Mouse (Mus musculus): ENCODE results near the gene Zdhhc3. TPM values are rescaled to one million over a fixed set of nuclear protein-coding genes. Genes with fewer than 3 reads are reported as not detected.

The Zdhhc3 gene
- polyA plus RNA-seq, 1 experiment from 2014 or later, result 76.9 TPM

DNA sequence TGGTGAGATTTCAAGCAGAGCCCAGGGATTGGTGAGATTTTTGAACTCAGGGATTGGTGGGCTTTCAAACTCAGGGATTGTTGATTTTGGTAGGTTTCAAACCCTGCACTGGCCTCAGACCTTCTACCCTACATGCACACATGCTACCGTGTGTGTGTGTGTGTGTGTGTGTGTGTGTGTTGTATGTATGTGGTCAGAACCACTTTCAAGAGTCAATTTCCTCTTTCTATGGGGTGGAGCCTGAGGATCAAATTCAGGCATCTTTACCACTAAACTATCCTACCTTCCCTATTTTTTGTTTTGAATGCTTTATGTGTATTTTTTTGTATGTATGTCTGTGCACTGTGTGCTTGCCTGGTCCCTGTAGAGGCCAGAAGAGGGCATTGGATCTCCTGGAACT is 65.3 kb downstream of the Zdhhc3 start:
- no peak for ATAC-seq
- Histone ChIP-seq H3K4me1 (ENCODE audit: control insufficient read depth, insufficient read depth, low read length) (no peaks in the 10 kb centered on the region), H3K9me3 (ENCODE audit: control insufficient read depth, low read length) (no peaks in the 10 kb centered on the region), H3K27ac (ENCODE audit: low read length) (no peak overlapping the region), H3K27me3 (replicated peaks; ENCODE audit: control insufficient read depth, insufficient read depth, low read length) (no peaks in the 10 kb centered on the region), H3K4me2 (ENCODE audit: low read depth, low read length) (no peak overlapping the region), H3K9ac (ENCODE audit: low read depth, low read length) (no peak overlapping the region), H3K4me3 (ENCODE audit: low read length) (no peak overlapping the region), H3K36me3 (ENCODE audit: control insufficient read depth, insufficient read depth, low read length) (no peaks in the 10 kb centered on the region)
- WGBS, result 73% methylated on average over 1 of the region's 1 CpGs

DNA sequence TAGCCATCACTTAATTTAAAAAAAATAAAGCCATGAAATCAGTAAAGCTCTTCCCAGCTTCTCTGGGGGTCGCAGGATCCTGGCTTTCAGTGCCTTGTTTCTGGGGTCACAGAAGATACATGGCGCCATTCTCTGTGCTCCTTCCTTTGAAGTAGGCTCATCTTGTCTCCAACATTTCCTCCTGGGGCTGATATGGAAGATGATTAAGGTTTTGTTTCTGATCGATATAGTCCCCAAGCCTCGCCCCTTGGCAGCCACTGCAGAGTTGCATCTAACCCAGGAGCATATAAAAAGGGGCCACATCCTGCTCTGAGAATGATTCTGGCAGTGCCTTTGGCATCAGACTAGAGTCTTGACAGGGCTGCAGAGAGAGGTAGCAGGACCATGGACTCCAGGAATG is 78.6 kb downstream of the Zdhhc3 start, which contains the start of gene Tgm4:
Gene Tgm4, plus strand, starts transcription at position 301 of the 400 bp plus-strand sequence.
- ATAC-seq, result no peak
- Histone ChIP-seq H3K4me2 (ENCODE audit: low read depth, low read length) (no peak within 1 kb of the TSS), H3K4me1 (ENCODE audit: control insufficient read depth, insufficient read depth, low read length) (no peaks in the 10 kb centered on the region), H3K9ac (ENCODE audit: low read depth, low read length) (no peak within 1 kb of the TSS), H3K36me3 (ENCODE audit: control insufficient read depth, insufficient read depth, low read length) (no peaks in the 10 kb centered on the region), H3K9me3 (ENCODE audit: control insufficient read depth, low read length) (no peaks in the 10 kb centered on the region), H3K4me3 (ENCODE audit: low read length) (no peak within 1 kb of the TSS), H3K27ac (ENCODE audit: low read length) (no peak within 1 kb of the TSS), H3K27me3 (replicated peaks; ENCODE audit: control insufficient read depth, insufficient read depth, low read length) (no peaks in the 10 kb centered on the region)
- WGBS, result 89% methylated on average over 4 of the region's 4 CpGs

DNA sequence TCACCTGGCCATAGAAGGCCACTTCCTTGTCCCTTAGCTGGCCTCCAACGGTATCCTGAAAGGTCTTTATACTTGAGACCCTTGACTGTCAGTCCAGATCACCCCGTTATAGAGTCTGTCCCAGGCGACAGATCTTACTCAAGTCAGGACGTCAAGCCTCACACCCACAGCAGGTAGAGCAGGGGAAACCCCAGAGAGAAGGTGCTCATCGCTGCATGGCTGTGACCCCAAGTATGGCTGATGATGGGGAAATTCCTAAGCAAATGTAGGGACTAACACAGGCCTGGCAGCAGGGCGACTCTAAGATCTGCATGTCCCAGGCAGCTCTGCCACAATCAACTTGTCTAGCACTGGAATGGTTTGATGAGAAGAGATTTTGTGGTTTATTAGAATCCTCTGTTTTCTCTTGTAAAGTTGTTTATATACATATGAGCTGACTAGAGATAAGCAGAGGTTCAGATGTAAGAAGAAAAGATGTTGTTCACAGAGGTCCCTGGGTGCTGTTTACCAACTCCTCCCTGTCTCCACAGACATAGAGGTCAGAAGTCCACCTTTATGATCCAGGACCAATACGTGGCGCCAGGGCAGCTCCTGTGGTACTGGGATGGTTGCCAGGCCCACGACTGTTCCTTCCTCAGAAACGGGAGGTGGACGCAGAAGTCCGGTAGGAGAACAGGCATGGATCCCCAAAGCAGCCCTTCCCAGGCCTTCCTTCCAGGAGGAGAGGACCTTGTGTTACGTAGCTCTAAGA is 81.3 kb downstream of the Zdhhc3 start:
- Histone ChIP-seq H3K36me3 (ENCODE audit: control insufficient read depth, insufficient read depth, low read length) (no peaks in the 10 kb centered on the region), H3K9me3 (ENCODE audit: control insufficient read depth, low read length) (no peaks in the 10 kb centered on the region), H3K27ac (ENCODE audit: low read length) (no peak overlapping the region), H3K4me2 (ENCODE audit: low read depth, low read length) (no peak overlapping the region), H3K4me1 (ENCODE audit: control insufficient read depth, insufficient read depth, low read length) (no peaks in the 10 kb centered on the region), H3K4me3 (ENCODE audit: low read length) (no peak overlapping the region), H3K9ac (ENCODE audit: low read depth, low read length) (no peak overlapping the region), H3K27me3 (replicated peaks; ENCODE audit: control insufficient read depth, insufficient read depth, low read length) (no peaks in the 10 kb centered on the region)
- ATAC-seq, result no peak; the same call in 1 of the 2 replicates
- WGBS, result 72% methylated on average over 13 of the region's 13 CpGs

DNA sequence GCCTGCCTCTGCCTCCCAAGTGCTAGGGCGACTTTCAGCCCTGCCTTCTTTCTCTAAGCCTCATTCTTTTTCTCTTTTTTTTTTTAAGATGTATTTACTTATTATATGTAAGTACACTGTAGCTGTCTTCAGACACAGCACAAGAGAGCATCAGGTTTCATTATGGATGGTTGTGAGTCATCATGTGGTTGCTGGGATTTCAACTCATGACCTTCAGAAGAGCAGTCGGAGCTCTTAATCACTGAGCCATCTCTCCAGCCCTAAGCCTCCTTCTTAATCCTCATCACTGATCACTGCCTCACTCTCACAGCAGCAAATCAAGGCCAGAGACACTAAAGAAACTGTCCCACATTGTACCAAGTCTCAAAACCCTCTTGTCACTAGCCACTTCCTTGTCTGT is 88.8 kb downstream of the Zdhhc3 start:
- no peak overlapping the region for H3K27ac ChIP-seq (ENCODE audit: low read length)
- H3K9me3 ChIP-seq (ENCODE audit: control insufficient read depth, low read length), result no peaks in the 10 kb centered on the region
- H3K4me1 ChIP-seq (ENCODE audit: control insufficient read depth, insufficient read depth, low read length), result peaks cover 13% of the 10 kb centered on the region
- no peak for ATAC-seq
- H3K4me3 ChIP-seq (ENCODE audit: low read length), result no peak overlapping the region
- H3K36me3 ChIP-seq (ENCODE audit: control insufficient read depth, insufficient read depth, low read length), result no peaks in the 10 kb centered on the region
- H3K9ac ChIP-seq (ENCODE audit: low read depth, low read length), result no peak overlapping the region
- no peak overlapping the region for H3K4me2 ChIP-seq (ENCODE audit: low read depth, low read length)
- H3K27me3 ChIP-seq (replicated peaks; ENCODE audit: control insufficient read depth, insufficient read depth, low read length), result no peaks in the 10 kb centered on the region
- WGBS, result 84% methylated on average over 2 of the region's 2 CpGs

DNA sequence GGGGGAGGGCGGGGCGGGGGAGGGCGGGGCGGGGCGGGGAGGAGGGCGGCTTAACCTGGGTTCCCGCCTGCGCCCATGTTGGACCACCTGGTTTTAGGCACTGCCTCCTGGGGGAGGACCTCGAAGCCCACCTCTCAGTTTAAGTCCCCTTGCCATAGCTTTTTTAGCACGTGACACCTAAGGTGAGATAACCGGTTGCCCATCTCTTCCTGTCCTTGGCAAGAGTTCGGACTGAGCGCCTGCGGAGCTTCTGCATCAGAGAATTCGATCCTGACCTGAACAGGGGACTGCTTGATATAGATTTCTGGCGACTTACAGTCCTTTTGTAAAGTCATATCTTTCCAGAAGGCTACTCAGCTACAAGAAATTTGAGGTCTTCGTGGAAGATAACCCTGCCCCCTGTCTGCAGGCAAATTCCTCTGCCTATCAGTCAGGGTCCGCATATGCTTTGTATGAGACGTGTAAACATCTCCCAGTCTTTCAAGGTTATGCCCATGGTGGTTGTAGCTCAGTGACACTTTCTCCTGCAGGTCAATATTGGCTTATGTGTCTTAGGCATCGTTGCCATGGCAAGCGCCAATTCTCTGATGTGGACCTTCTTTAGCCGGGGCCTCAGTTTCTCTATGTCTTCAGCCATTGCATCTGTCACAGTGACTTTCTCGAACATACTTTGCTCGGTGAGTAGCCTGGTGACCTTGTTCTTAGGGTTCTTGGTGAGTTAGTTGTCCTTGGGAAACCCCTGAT is 91.2 kb downstream of the Zdhhc3 start:
- Histone ChIP-seq H3K36me3 (ENCODE audit: control insufficient read depth, insufficient read depth, low read length) (no peaks in the 10 kb centered on the region), H3K27ac (ENCODE audit: low read length) (no peak overlapping the region), H3K9me3 (ENCODE audit: control insufficient read depth, low read length) (no peaks in the 10 kb centered on the region), H3K4me2 (ENCODE audit: low read depth, low read length) (peak overlapping the region; percentile 86), H3K27me3 (replicated peaks; ENCODE audit: control insufficient read depth, insufficient read depth, low read length) (no peaks in the 10 kb centered on the region), H3K4me1 (ENCODE audit: control insufficient read depth, insufficient read depth, low read length) (peaks cover 14% of the 10 kb centered on the region), H3K9ac (ENCODE audit: low read depth, low read length) (peak overlapping the region; percentile 83), H3K4me3 (ENCODE audit: low read length) (peak overlapping the region; percentile 79)
- 33% methylated on average over 18 of the region's 24 CpGs for WGBS
- ATAC-seq, result no peak

DNA sequence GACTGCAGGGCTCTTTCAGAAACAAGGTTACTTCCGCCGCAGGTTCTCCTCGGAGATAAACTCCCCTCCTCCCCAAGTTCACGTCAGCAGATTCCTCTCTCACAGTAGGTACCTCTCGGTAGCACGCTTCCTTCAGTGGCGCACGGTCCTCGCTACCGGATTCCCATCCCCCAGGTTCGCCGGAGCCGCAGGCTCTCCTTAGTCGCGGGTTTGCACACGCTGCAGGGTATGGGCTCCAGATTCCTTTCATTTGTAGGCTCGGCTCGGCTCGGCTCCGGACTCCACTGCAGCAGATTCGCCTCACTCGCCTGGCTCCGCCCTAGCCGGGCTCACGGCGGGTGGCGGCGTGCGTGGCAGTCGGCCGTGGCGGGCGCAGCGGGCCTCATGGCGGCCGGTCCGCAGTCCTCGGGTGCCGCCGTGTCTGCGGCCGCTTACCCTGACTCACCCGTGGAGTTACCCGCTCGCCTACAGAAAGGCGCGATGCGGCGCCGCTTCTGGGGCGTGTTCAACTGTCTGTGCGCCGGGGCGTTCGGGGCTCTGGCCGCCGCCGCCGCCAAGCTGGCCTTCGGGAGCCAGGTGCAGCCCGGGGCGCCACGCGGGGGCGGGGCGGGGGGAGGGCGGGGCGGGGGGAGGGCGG is 91.9 kb downstream of the Zdhhc3 start, which contains the start of gene Tmem42:
Gene Tmem42, plus strand, starts transcription at position 332 of the 637 bp plus-strand sequence.
- H3K9ac ChIP-seq (ENCODE audit: low read depth, low read length), result peak within 1 kb of the TSS; percentile 83
- no peaks in the 10 kb centered on the region for H3K9me3 ChIP-seq (ENCODE audit: control insufficient read depth, low read length)
- peaks cover 14% of the 10 kb centered on the region for H3K4me1 ChIP-seq (ENCODE audit: control insufficient read depth, insufficient read depth, low read length)
- H3K27me3 ChIP-seq (replicated peaks; ENCODE audit: control insufficient read depth, insufficient read depth, low read length), result no peaks in the 10 kb centered on the region
- H3K27ac ChIP-seq (ENCODE audit: low read length), result peak within 1 kb of the TSS; percentile 97
- H3K4me2 ChIP-seq (ENCODE audit: low read depth, low read length), result peak within 1 kb of the TSS; percentile 86
- H3K36me3 ChIP-seq (ENCODE audit: control insufficient read depth, insufficient read depth, low read length), result no peaks in the 10 kb centered on the region
- peak within 1 kb of the TSS; percentile 79 for H3K4me3 ChIP-seq (ENCODE audit: low read length)
- peak; percentile 99 for ATAC-seq
- under 1% methylated on average over 54 of the region's 69 CpGs for WGBS

Other genes starting within 250 kb of the Zdhhc3 start
- gene Zfp445, start 247.2 kb downstream of the Zdhhc3 start, polyA plus RNA-seq (2015; fragmentation: Nextera tagmentation; extraction: Ambion mirVana), result 41.3 and 41.5 TPM in 2 replicates
- 3.7 and 4.3 TPM in 2 replicates for gene Zkscan7, start 227.5 kb downstream of the Zdhhc3 start, polyA plus RNA-seq (2015; fragmentation: Nextera tagmentation; extraction: Ambion mirVana)
- 8.9 and 10.0 TPM in 2 replicates for gene Zfp105, start 190.1 kb downstream of the Zdhhc3 start, polyA plus RNA-seq (2015; fragmentation: Nextera tagmentation; extraction: Ambion mirVana)
- gene 1110059G10Rik, start 162.2 kb downstream of the Zdhhc3 start, polyA plus RNA-seq (2015; fragmentation: Nextera tagmentation; extraction: Ambion mirVana), result 27.6 and 28.3 TPM in 2 replicates
- 29.7 and 34.4 TPM in 2 replicates for gene Kif15, start 162.2 kb downstream of the Zdhhc3 start, polyA plus RNA-seq (2015; fragmentation: Nextera tagmentation; extraction: Ambion mirVana)
- 19.9 and 20.2 TPM in 2 replicates for gene Tmem42, start 91.9 kb downstream of the Zdhhc3 start, polyA plus RNA-seq (2015; fragmentation: Nextera tagmentation; extraction: Ambion mirVana)
- 0.37 and 0.42 TPM in 2 replicates for gene Tgm4, start 78.5 kb downstream of the Zdhhc3 start, polyA plus RNA-seq (2015; fragmentation: Nextera tagmentation; extraction: Ambion mirVana)
- gene Exosc7, start within 50 bp of the Zdhhc3 start, polyA plus RNA-seq (2015; fragmentation: Nextera tagmentation; extraction: Ambion mirVana), result 130 and 146 TPM in 2 replicates
- 0.27 and 0.42 TPM in 2 replicates for gene Clec3b, start 37.7 kb upstream of the Zdhhc3 start, polyA plus RNA-seq (2015; fragmentation: Nextera tagmentation; extraction: Ambion mirVana)
- 14.1 and 14.2 TPM in 2 replicates for gene Cdcp1, start 102.8 kb upstream of the Zdhhc3 start, polyA plus RNA-seq (2015; fragmentation: Nextera tagmentation; extraction: Ambion mirVana)
- 1.7 and 6.0 TPM in 2 replicates for gene Tmem158, start 147.6 kb upstream of the Zdhhc3 start, polyA plus RNA-seq (2015; fragmentation: Nextera tagmentation; extraction: Ambion mirVana)

Measured in intestine, embryonic 16.5 days (tissue).